ENCODE assay signal across 8 mouse cellular contexts in genomic region chr2:25557221-25557963, GRCm38 (mm10). TPM values are rescaled to one million over a fixed set of nuclear protein-coding genes. Genes with fewer than 3 reads are reported as not detected.
A peak's percentile ranks its signal among the peaks of the same experiment; 100 is the strongest.
DNase-seq lines count a peak whose midpoint lies in the region; ATAC-seq lines count a peak whose summit lies in the region.

Edf1 (plus strand) TSS chr2:25557847.

- peak; percentile 98 for DNase-seq in adrenal gland, postnatal 10 days
- DNase-seq in embryo, embryonic 9.5 days (ENCODE audit: extremely low spot score) = peak; percentile 91
- peak; percentile 94 to 96 for DNase-seq in gastrocnemius, postnatal 4 days (ENCODE audit: low spot score in 2 of 2)
- DNase-seq in left cerebral cortex, postnatal 14 days (ENCODE audit: low spot score in 2 of 2) = peak; percentile 94 to 97
- peak; percentile 95 for DNase-seq in right cerebral cortex, postnatal 14 days
- DNase-seq in urinary bladder, postnatal 25 days (ENCODE audit: low spot score) = peak; percentile 91

- peak within 1 kb of the TSS; percentile 84 for H3K9ac ChIP-seq in intestine, embryonic 15.5 days

- under 1% methylated on average over 61 of the region's 61 CpGs for WGBS in intestine, embryonic 15.5 days

- H3K4me1 ChIP-seq in intestine, embryonic 15.5 days (replicated peaks) = peaks cover 17% of the 10 kb centered on the region

- H3K27me3 ChIP-seq in intestine, embryonic 15.5 days (replicated peaks) = no peaks in the 10 kb centered on the region

- peak within 1 kb of the TSS; percentile 98 for H3K4me3 ChIP-seq in intestine, embryonic 15.5 days (replicated peaks)

- H3K27ac ChIP-seq in intestine, embryonic 15.5 days = peak within 1 kb of the TSS; percentile 83

- H3K9me3 ChIP-seq in intestine, embryonic 15.5 days = no peaks in the 10 kb centered on the region

- H3K4me2 ChIP-seq in intestine, embryonic 15.5 days (replicated peaks) = peak within 1 kb of the TSS; percentile 91

- intact Hi-C loops in left cerebral cortex, postnatal 14 days (cut with DNase I) = no loop called here

- ATAC-seq in intestine, embryonic 15.5 days = peak; percentile 95
- ATAC-seq in megakaryocyte-erythroid progenitor cell, adult 5-6 weeks (replicated peaks; ENCODE audit: low FRiP score, low TSS enrichment, poor library complexity, severe bottlenecking) = peak; percentile 96

- peaks cover 21% of the 10 kb centered on the region for H3K36me3 ChIP-seq in intestine, embryonic 15.5 days

RNA-seq across cellular contexts. Expression of gene Edf1, which starts in this region (rescaled TPM):
- total RNA-seq in adrenal gland, postnatal 10 days (2021) = 100 to 1,000 TPM; 266 to 285 TPM
- total RNA-seq in gastrocnemius, postnatal 4 days (2021) = 100 to 1,000 TPM; 173 to 196 TPM
- 339 and 367 TPM in 2 replicates for polyA plus RNA-seq in intestine, embryonic 15.5 days (2015; fragmentation: Nextera tagmentation; extraction: Ambion mirVana)
- 100 to 1,000 TPM; 190 to 202 TPM for total RNA-seq in left cerebral cortex, postnatal 14 days (2021)
- 151 and 209 TPM in 2 replicates for total RNA-seq in megakaryocyte-erythroid progenitor cell, adult 5-6 weeks (2014; fragmentation: Nextera tagmentation)
- total RNA-seq in megakaryocyte-erythroid progenitor cell, adult 5-6 weeks (2017) = 60.9 and 105 TPM in 2 replicates

Comparison
In these comparisons a context has a peak if more than half of its experiments do, and no peak if none do; other contexts are left out.
1. Peak in every context shown above with its lines: DNase-seq, ATAC-seq, H3K4me3 ChIP-seq and H3K27ac ChIP-seq.